19 mouse cellular contexts compared by ENCODE assay signal in genomic region chr9:66244079-66244478, GRCm38 (mm10).
"Had no signal": no experiment of that assay in that cellular context is flagged by ENCODE, and none has a peak within 500 bp of the region (broad histone marks: within the 10 kb centered on the region; RNA-seq: fewer than 3 reads in every experiment).

No protein-coding gene starts in this region.

- H3K4me3 ChIP-seq: lung, embryonic 15.5 days; midbrain, embryonic 10.5 days; midbrain, embryonic 12.5 days; myocyte; neural tube, embryonic 13.5 days; neural tube, embryonic 15.5 days had no signal

- H3K27me3 ChIP-seq: lung, embryonic 15.5 days; midbrain, embryonic 12.5 days; neural tube, embryonic 13.5 days; neural tube, embryonic 15.5 days had no signal

- H3K36me3 ChIP-seq: lung, embryonic 15.5 days; midbrain, embryonic 10.5 days; midbrain, embryonic 12.5 days; neural tube, embryonic 13.5 days; neural tube, embryonic 15.5 days had no signal

- DNase-seq: lung, adult 2 months; lung, postnatal 10 days; lung, postnatal 4 days; midbrain, embryonic 14.5 days; retina, postnatal 1 day; right cerebral cortex, adult 18-20 months; right cerebral cortex, postnatal 25 days; right cerebral cortex, postnatal 4 days; spleen, adult 18-20 months; thymus, adult 18-20 months; thymus, postnatal 25 days; thymus, postnatal 4 days had no signal

- H3K27ac ChIP-seq: lung, embryonic 15.5 days; midbrain, embryonic 10.5 days; midbrain, embryonic 12.5 days; neural tube, embryonic 13.5 days; neural tube, embryonic 15.5 days had no signal

- H3K9ac ChIP-seq: lung, embryonic 15.5 days; midbrain, embryonic 12.5 days; neural tube, embryonic 13.5 days; neural tube, embryonic 15.5 days had no signal

- H3K4me1 ChIP-seq: midbrain, embryonic 12.5 days; neural tube, embryonic 13.5 days; neural tube, embryonic 15.5 days had no signal

- ATAC-seq: midbrain, embryonic 16.5 days had no signal

- H3K4me2 ChIP-seq: lung, embryonic 15.5 days; midbrain, embryonic 12.5 days; neural tube, embryonic 13.5 days; neural tube, embryonic 15.5 days had no signal

- H3K9me3 ChIP-seq: lung, embryonic 15.5 days; midbrain, embryonic 10.5 days; midbrain, embryonic 12.5 days; neural tube, embryonic 13.5 days; neural tube, embryonic 15.5 days had no signal
